Mouse (Mus musculus) CH12.LX (cell line): ENCODE data around the gene Pmm2.

Experiments used
- CHD2 ChIP-seq: IDR thresholded peaks from 2 replicates; pipeline ENCODE4 v1.6.1; 2011; ENCODE audit warnings: low read length, improper control_type of control experiment
- CTCF ChIP-seq, 2 experiments: IDR thresholded peaks in 1 of 2; conservative IDR thresholded peaks in 1 of 2; 2 replicates each; pipeline ENCODE4 v1.5.1; 2011 to 2012; ENCODE audit warnings: low read depth in 2 of 2, low read length in 2 of 2, improper control_type of control experiment in 1 of 2, inconsistent platforms in 1 of 2, mild to moderate bottlenecking in 1 of 2, moderate library complexity in 1 of 2
- E2F4 ChIP-seq: IDR thresholded peaks from 2 replicates; pipeline ENCODE4 v1.6.1; 2011; ENCODE audit warnings: low read depth, low read length, improper control_type of control experiment; ENCODE audit not compliant: insufficient replicate concordance
- EP300 ChIP-seq: IDR thresholded peaks from 2 replicates; pipeline ENCODE4 v1.6.1; 2011; ENCODE audit warnings: low read length, improper control_type of control experiment
- HCFC1 ChIP-seq: IDR thresholded peaks from 2 replicates; pipeline ENCODE4 v1.6.1; 2012; ENCODE audit warnings: low read depth, mild to moderate bottlenecking, inconsistent platforms, low read length, improper control_type of control experiment
- MAZ ChIP-seq: IDR thresholded peaks from 2 replicates; pipeline ENCODE4 v1.6.1; 2012; ENCODE audit warnings: low read depth, mild to moderate bottlenecking, inconsistent platforms, low read length, improper control_type of control experiment, moderate library complexity
- PAX5 ChIP-seq: IDR thresholded peaks from 2 replicates; pipeline ENCODE4 v1.6.1; 2012; ENCODE audit warnings: low read length, inconsistent platforms, mixed read lengths
- POLR2A ChIP-seq: IDR thresholded peaks from 2 replicates; pipeline ENCODE4 v1.6.1; 2011; ENCODE audit warnings: low read depth, mild to moderate bottlenecking, improper control_type of control experiment, low read length
- USF1 ChIP-seq: IDR thresholded peaks from 2 replicates; pipeline ENCODE4 v1.6.1; 2014; ENCODE audit warnings: low read depth, mild to moderate bottlenecking, inconsistent platforms, low read length, improper control_type of control experiment
- USF2 ChIP-seq: conservative IDR thresholded peaks from 2 replicates; pipeline ENCODE4 v1.6.1; 2011; ENCODE audit warnings: low read depth, low read length, improper control_type of control experiment
- ZKSCAN1 ChIP-seq: IDR thresholded peaks from 2 replicates; pipeline ENCODE4 v1.6.1; 2012; ENCODE audit warnings: low read depth, inconsistent platforms, low read length, improper control_type of control experiment, borderline replicate concordance

DNA sequence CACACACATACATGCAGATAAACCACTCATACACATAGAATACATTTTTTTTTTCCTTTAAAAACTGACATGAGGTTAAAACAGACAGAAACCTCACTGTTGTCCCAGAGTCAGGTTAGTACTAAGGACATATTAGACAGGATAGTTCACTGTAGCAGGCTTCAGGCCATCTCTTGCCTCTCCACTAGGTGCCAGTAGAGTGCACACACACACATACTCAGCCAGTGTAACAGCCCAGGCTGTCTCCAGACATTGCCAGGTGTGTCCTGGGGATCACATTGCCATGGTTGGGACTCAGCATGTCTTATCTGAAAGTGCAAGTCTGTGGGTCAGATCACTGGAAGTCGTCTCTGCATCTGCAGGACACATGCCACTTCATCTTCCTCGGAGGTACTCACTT is 6.4 kb downstream of the Pmm2 start:
- peak; percentile 86 to 97 for TF ChIP-seq CTCF (conservative IDR thresholded peaks at IDR 0.05 in 1 of 2, IDR thresholded peaks at IDR 0.05 in 1 of 2; ENCODE audit: low read depth in 2 of 2, low read length in 2 of 2)
- no peak for TF ChIP-seq USF2
- TF ChIP-seq USF1: no peak
- TF ChIP-seq E2F4: no peak
- TF ChIP-seq POLR2A: no peak
- no peak for TF ChIP-seq MAZ
- TF ChIP-seq EP300: no peak
- TF ChIP-seq ZKSCAN1: no peak
- no peak for TF ChIP-seq PAX5
- no peak for TF ChIP-seq CHD2
- no peak for TF ChIP-seq HCFC1
